16 mouse cellular contexts compared by ENCODE assay signal in genomic region chr17:50738476-50738875, GRCm38 (mm10).
"Had no signal": no experiment of that assay in that cellular context is flagged by ENCODE, and none has a peak within 500 bp of the region (broad histone marks: within the 10 kb centered on the region; RNA-seq: fewer than 3 reads in every experiment).

No protein-coding gene starts in this region.

- H3K27ac ChIP-seq: midbrain, embryonic 10.5 days; midbrain, embryonic 12.5 days; neural tube, embryonic 12.5 days had no signal

- DNase-seq: lung, adult 18-20 months; lung, embryonic 14.5 days; lung, postnatal 10 days; lung, postnatal 4 days; midbrain, embryonic 14.5 days; retina, postnatal 1 day; right cerebral cortex, adult 18-20 months; right cerebral cortex, postnatal 25 days; right cerebral cortex, postnatal 4 days; spleen, adult 18-20 months; thymus, adult 18-20 months; thymus, postnatal 14 days; thymus, postnatal 36 days had no signal

- H3K4me3 ChIP-seq: midbrain, embryonic 10.5 days; midbrain, embryonic 12.5 days; neural tube, embryonic 12.5 days had no signal
